Mouse (Mus musculus) E14TG2a.4 (cell line): ENCODE results near the gene Gapdhs.

Experiments used
- CTCF ChIP-seq: conservative IDR thresholded peaks from 2 replicates; pipeline ENCODE4 v1.5.1; 2014; ENCODE audit warnings: low read length
- POU5F1 ChIP-seq: IDR thresholded peaks from 2 replicates; pipeline ENCODE4 v1.6.1; 2014; ENCODE audit warnings: low read length, borderline replicate concordance

DNA sequence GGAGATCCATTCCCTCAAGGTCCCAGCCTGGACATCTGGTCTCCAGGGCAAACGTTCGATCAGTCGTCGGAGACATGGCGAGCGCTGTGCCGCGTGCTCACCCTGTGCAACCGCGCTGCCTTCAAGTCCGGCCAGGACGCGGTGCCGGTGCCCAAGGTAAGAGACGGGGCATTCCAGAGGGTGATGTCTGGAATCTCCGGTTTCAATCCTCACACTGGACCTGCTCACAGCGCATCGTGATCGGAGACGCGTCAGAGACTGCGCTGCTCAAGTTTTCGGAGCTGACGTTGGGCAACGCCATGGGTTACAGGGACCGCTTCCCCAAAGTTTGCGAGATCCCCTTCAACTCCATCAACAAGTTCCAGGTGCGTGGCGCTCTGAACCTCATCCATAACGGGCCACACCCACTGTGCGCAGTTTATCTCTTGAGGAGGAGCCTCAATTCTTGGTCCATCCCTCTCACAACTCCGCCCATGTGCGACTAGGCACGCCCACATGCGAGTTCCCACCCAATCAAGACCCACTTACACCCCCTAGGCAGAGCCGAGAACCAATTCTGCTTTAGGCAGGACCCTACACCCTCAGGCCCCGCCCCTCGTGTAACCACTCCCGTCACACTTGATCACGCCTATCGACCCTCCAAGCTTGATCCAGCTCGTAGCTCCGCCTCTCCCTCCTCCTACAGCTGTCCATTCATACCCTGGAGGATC lies 26.3 kb downstream of the Gapdhs start:
- TF ChIP-seq CTCF = no peak
- no peak for TF ChIP-seq POU5F1
